Mouse (Mus musculus): Measurements from ENCODE around the gene Eepd1. TPM values are rescaled to one million over a fixed set of nuclear protein-coding genes. Genes with fewer than 3 reads are reported as not detected.
A peak's percentile ranks its signal among the peaks of the same experiment; 100 is the strongest.
"Not testable (repeated sequence)": the region's sequence is repeated elsewhere in the genome, so short reads cannot be mapped to it uniquely, and the experiment has no call there.

The Eepd1 gene
- 1.9 and 4.1 TPM in 2 replicates for polyA plus RNA-seq (2011; ENCODE audit: insufficient read length, low read depth, missing spikeins)

DNA sequence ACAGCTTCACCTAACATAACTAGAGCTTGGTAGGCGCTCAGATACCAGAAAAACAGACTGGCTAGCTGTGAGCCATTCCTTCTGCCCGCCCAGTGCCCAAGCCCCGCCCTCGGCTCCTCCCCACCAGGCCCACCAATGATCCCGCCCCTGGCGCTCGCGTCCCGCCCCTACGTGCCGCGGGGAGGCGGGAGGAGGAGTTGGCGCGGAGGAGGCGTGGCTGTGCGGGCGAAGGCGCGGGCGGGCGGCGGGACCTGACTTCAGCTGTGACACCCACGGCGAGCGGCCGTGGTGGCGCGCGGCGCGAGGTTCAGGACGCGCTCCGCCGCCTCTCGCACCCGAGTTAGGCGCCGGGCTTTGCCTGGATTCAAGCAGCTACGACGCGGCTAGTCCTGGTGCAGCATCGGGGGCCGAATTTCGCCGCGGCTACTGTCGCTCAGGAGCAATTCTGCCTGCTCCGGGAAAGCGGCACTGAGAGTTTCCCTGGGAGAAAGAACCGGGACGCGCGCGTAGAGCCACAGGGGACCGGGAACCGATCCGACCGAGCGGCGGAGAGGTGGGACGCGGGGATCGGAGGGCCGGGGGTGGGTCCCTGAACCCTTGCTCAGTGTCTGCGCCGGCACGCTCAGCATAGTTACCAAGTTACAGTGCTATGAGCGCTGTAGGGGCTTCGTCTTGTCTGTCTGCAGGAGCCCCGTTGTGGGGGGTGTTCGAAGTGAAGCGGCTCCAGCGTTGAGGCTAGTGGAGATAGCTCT lies at the start of gene Eepd1:
Gene Eepd1, plus strand, starts transcription at position 204 of the 752 bp plus-strand sequence.
- H3K27ac ChIP-seq (ENCODE audit: insufficient read depth, low read length): no peak within 1 kb of the TSS

DNA sequence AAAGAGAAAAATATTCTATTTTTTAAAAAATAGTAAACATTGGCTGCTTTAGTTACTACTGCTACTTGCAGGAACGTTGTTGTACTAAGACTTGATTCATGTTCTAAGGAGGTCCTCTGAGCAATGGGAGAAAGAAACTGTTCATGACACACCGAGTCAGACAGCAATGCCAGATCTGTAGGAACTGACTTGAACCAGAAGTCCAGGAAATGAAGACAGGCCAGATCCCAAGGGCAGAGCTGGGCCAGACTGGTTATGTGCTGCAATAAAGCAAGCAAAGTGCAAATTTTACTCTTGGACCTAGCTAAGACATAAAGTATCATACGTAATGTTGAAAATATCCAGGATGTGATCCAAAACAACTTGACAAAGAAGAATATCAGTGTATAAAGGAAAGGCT lies 42.5 kb upstream of the Eepd1 start:
- TF ChIP-seq CTCF (IDR thresholded peaks at IDR 0.05; ENCODE audit: borderline replicate concordance, insufficient read depth, low read length) (no peak), POLR2A (IDR thresholded peaks at IDR 0.05; ENCODE audit: low read depth, low read length) (no peak)
- Histone ChIP-seq H3K27ac (ENCODE audit: insufficient read depth, low read length) (no peak overlapping the region), H3K4me3 (ENCODE audit: insufficient read depth, low read length) (no peak overlapping the region), H3K4me1 (ENCODE audit: control insufficient read depth, insufficient read depth, low read length) (no peaks in the 10 kb centered on the region)

More for the DNA sequence above, at the start of gene Eepd1:
- Histone ChIP-seq H3K4me1 (ENCODE audit: control insufficient read depth, insufficient read depth, low read length) (0 out of 2 replicates have a peak, but pooled peaks cover 5% of the 10 kb centered on the region), H3K4me3 (ENCODE audit: insufficient read depth, low read length) (peak within 1 kb of the TSS; percentile 77)
- no peak for TF ChIP-seq CTCF (IDR thresholded peaks at IDR 0.05; ENCODE audit: borderline replicate concordance, insufficient read depth, low read length)
- TF ChIP-seq POLR2A (IDR thresholded peaks at IDR 0.05; ENCODE audit: low read depth, low read length): peak; percentile 67

DNA sequence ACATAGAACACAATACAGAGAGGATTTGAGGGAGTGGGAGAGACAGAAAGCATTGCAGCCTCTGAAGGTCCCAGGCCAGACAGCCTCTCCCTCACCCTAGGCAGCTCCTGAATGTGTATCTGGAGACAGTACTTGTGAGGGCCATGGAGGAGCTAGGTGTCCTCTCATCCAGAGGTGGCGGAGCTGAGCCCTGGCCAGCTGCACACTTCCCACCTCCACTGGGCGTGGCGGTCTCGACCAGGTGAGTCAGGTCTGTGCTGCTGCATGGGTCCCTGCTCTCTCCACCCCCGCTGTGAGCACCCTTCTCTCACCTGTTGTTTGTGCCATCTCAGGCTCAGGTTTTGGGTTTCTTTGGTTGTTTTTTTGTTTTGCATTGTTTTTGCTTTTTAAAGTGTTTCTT lies 41.3 kb upstream of the Eepd1 start:
- not testable (repeated sequence) for H3K4me3 ChIP-seq (ENCODE audit: insufficient read depth, low read length); H3K4me1 ChIP-seq (ENCODE audit: control insufficient read depth, insufficient read depth, low read length)

DNA sequence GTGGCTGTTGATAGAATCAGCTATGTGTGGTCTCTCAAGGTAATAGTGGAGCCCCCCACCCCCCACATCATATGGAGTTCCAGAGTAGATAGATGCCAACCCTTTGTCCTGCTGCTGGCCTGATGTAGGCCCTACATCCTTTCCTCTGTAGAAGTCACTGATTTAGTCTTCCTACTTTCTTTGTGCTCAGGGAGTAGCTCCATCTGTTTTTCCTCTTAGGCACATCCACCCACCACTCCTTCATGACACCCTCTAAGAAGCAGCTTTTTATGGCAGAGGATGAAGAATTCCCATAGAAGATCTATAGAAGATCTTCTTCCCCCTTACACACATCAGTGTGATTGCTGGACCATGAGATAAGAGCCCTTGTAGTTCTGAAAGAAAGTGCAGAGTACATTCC lies 39.3 kb upstream of the Eepd1 start:
- Histone ChIP-seq H3K4me1 (ENCODE audit: control insufficient read depth, insufficient read depth, low read length) (no peaks in the 10 kb centered on the region; the same call in 1 of the 2 replicates), H3K4me3 (ENCODE audit: insufficient read depth, low read length) (no peak overlapping the region), H3K27ac (ENCODE audit: insufficient read depth, low read length) (no peak overlapping the region)
- TF ChIP-seq POLR2A (IDR thresholded peaks at IDR 0.05; ENCODE audit: low read depth, low read length) (no peak), CTCF (IDR thresholded peaks at IDR 0.05; ENCODE audit: borderline replicate concordance, insufficient read depth, low read length) (no peak)

More for the DNA sequence above, 41.3 kb upstream of the Eepd1 start:
- not testable (repeated sequence) for H3K27ac ChIP-seq (ENCODE audit: insufficient read depth, low read length)

DNA sequence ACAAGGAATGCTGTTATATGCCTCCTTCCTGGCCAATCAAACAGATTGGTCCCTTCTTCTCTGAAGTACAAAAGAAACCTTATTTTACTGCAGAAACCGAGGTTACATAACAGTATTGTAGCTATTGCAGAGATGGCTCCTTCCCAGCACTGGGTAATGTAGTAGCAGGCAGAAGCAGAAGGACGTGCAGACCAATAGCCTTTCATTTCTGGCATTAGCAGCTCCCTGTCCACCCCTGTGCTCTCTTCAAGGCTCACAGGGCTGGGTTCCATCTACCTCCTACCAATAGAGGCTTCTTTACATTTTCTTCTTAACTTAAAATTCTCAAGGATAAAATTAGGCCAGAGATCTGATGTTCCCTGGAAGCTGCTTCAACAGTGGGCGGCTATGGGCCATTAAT lies 38.3 kb upstream of the Eepd1 start:
- TF ChIP-seq CTCF (IDR thresholded peaks at IDR 0.05; ENCODE audit: borderline replicate concordance, insufficient read depth, low read length) (no peak), POLR2A (IDR thresholded peaks at IDR 0.05; ENCODE audit: low read depth, low read length) (no peak)

DNA sequence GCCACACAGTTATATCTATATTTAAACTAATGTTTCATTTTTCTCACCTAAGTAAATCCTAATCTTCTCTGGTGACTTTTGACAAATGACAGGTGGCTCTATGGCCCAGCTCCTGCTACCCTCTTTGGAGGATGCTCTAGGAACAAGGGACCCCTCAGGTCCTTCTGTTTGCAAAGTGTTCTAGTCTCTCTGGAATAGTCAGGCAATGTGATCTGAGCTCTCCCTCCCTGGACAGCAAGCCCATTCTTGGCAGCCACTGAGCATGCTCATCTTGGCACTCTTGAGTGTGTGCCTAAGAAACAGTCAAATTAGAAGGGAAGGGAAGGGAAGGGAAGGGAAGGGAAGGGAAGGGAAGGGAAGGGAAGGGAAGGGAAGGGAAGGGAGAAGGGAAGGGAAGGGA lies 37.8 kb upstream of the Eepd1 start:
- no peak overlapping the region for H3K4me3 ChIP-seq (ENCODE audit: insufficient read depth, low read length)
- H3K4me1 ChIP-seq (ENCODE audit: control insufficient read depth, insufficient read depth, low read length): no peaks in the 10 kb centered on the region; the same call in 1 of the 2 replicates
- H3K27ac ChIP-seq (ENCODE audit: insufficient read depth, low read length): no peak overlapping the region
- no peak for TF ChIP-seq CTCF (IDR thresholded peaks at IDR 0.05; ENCODE audit: borderline replicate concordance, insufficient read depth, low read length)
- TF ChIP-seq POLR2A (IDR thresholded peaks at IDR 0.05; ENCODE audit: low read depth, low read length): no peak

More for the DNA sequence above, 38.3 kb upstream of the Eepd1 start:
- no peak overlapping the region for H3K27ac ChIP-seq (ENCODE audit: insufficient read depth, low read length)
- H3K4me3 ChIP-seq (ENCODE audit: insufficient read depth, low read length): no peak overlapping the region
- no peaks in the 10 kb centered on the region; the same call in 1 of the 2 replicates for H3K4me1 ChIP-seq (ENCODE audit: control insufficient read depth, insufficient read depth, low read length)

DNA sequence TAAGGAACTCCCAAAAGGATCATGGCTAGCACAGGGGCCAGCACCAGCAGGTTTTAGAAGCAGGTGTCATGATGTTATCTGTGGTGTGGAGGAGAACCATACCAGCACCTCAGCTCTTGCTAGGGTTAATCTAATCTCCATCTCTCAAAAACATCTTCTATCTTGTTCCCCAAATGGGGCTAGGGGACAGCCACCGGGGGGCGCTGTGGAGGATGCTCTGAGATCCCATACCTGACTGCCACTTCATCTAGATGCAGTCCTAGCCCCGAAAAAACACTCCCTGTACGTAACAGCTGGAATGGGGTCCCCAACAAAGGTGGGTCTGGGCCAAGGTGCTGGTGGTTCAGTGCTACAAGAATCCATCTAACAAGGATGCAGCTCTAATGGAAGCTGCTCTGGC lies 31.0 kb upstream of the Eepd1 start:
- Histone ChIP-seq H3K27ac (ENCODE audit: insufficient read depth, low read length) (no peak overlapping the region), H3K4me1 (ENCODE audit: control insufficient read depth, insufficient read depth, low read length) (no peaks in the 10 kb centered on the region; the same call in 1 of the 2 replicates), H3K4me3 (ENCODE audit: insufficient read depth, low read length) (no peak overlapping the region)
- TF ChIP-seq CTCF (IDR thresholded peaks at IDR 0.05; ENCODE audit: borderline replicate concordance, insufficient read depth, low read length): no peak
- no peak for TF ChIP-seq POLR2A (IDR thresholded peaks at IDR 0.05; ENCODE audit: low read depth, low read length)

DNA sequence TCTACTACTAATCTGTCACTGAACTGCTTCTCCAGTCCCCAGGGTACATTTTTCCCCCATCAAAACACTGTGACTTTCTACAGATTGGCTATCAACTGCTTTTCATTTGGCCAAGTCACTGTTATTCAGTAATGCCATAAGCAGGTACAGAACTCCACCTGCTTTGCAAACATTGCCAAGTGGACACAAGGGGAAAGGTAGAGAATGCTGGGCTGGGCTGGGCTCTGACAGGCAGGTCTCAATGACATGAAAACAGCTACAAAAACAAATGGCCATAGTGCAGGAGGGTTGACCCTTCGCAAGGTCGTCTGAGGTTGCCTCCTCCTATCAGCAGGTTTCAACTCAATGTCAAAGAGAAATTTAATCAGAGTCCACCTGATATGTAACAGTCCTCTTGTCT lies 26.3 kb upstream of the Eepd1 start:
- Histone ChIP-seq H3K4me3 (ENCODE audit: insufficient read depth, low read length) (no peak overlapping the region), H3K4me1 (ENCODE audit: control insufficient read depth, insufficient read depth, low read length) (no peaks in the 10 kb centered on the region), H3K27ac (ENCODE audit: insufficient read depth, low read length) (no peak overlapping the region)
- TF ChIP-seq CTCF (IDR thresholded peaks at IDR 0.05; ENCODE audit: borderline replicate concordance, insufficient read depth, low read length): no peak
- no peak for TF ChIP-seq POLR2A (IDR thresholded peaks at IDR 0.05; ENCODE audit: low read depth, low read length)

DNA sequence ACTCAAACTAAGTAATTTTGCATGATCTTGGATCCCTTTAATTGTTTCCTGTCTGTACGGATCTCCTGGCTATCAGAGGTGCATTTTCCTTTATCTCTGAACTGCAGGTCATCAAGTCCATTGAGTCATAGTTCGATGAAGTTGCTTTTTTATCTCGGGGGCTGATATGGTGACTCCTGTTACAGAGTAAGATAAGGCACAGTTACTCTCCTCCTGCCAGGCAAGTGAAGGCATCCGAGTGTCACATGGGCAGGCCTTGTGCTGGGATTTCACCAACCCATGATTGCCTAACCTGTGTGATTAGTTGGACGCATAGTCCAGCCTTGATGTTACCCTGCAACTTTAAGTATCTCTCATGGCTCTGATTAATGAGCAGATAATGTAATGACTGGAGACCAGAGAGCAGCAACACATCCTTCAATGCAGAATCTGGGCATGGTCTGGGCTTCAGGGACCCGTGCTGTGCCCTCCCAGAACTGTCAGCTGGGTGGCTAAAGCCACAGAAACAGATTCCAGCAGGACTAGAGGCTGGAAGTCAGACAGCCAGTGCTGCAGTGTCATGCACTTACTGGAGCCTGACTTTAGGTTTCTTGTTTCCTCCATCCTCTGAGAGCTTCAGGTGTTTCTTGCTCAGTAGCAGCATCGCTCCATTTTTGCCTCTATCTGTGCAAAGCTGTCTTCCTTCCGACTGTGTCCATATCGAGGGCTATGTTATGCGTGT lies 20.4 kb upstream of the Eepd1 start:
- Histone ChIP-seq H3K27ac (ENCODE audit: insufficient read depth, low read length) (no peak overlapping the region), H3K4me3 (ENCODE audit: insufficient read depth, low read length) (no peak overlapping the region), H3K4me1 (ENCODE audit: control insufficient read depth, insufficient read depth, low read length) (no peaks in the 10 kb centered on the region)
- TF ChIP-seq POLR2A (IDR thresholded peaks at IDR 0.05; ENCODE audit: low read depth, low read length) (no peak), CTCF (IDR thresholded peaks at IDR 0.05; ENCODE audit: borderline replicate concordance, insufficient read depth, low read length) (no peak)

DNA sequence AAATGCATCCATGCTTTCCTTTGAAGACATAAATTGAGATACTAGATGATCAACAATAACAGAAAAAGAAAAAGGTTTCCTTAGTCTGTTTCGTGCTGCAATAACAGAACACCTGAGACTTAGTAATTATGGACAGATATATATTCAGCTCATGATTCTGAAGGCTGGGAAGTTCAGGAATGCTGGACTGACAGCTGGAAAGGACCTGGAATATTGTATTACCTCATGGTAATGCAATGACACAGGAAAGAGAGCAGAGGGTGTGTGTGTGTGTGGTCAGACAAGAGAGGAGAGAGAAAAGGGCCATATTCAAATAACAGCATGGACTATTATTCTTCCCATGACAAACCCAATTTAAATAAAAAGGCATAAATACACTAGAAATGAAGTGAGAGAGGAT lies 17.0 kb upstream of the Eepd1 start:
- TF ChIP-seq POLR2A (IDR thresholded peaks at IDR 0.05; ENCODE audit: low read depth, low read length): no peak
- TF ChIP-seq CTCF (IDR thresholded peaks at IDR 0.05; ENCODE audit: borderline replicate concordance, insufficient read depth, low read length): no peak

More for the DNA sequence above, 17.0 kb upstream of the Eepd1 start:
- H3K4me1 ChIP-seq (ENCODE audit: control insufficient read depth, insufficient read depth, low read length): no peaks in the 10 kb centered on the region
- H3K4me3 ChIP-seq (ENCODE audit: insufficient read depth, low read length): no peak overlapping the region
- no peak overlapping the region for H3K27ac ChIP-seq (ENCODE audit: insufficient read depth, low read length)

All from embryonic fibroblast, embryonic 13.5 days (primary cell).